Mouse (Mus musculus) duodenum, adult 2 months (tissue): ENCODE data around the gene Tm6sf2. TPM values are rescaled to one million over a fixed set of nuclear protein-coding genes. Genes with fewer than 3 reads are reported as not detected.

Experiments used
- polyA plus RNA-seq: library from polyadenylated mRNA; depleted of rRNA; stranded (reverse); fragments of >200 nt; gene quantifications from 2 replicates; pipeline ENCODE4 v1.2.3, GENCODE M21; 2012; ENCODE audit warnings: low replicate concordance; rRNA removed

Tm6sf2 gene
- 766 and 1,530 TPM in 2 replicates for polyA plus RNA-seq

DNA sequence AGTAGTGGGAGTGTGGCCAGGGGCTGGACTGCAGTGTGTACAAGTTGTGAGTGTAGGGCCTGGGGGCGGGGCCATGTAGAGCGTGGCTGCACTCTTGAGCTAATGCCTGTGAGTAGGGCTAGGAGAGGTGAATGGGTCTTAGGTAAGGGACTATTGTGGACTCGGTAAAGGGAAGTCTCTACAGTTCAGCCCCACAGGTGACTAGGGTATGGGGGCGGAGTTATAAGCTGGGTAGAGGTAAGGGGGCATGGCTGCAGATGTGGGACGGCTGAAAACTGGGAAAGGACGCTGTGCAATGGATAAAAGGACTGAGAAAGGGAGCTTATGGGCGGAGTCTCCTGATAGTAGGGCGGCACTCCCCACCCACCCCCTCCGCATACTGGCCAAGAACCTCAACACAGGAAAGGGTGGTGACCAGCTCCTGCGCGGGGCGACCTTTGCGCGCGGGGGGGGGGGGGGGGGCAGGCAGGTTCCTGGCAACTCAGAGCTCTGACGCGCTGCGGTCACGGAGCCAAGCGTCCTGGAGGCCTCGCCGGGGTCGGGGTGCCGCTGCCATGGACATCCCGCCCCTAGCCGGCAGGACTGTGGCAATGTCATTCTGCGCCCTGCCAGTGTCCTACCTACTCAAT lies at the start of gene Tm6sf2:
TSS of gene Tm6sf2 (plus strand) at position 484 of the 629 bp plus-strand sequence.

DNA sequence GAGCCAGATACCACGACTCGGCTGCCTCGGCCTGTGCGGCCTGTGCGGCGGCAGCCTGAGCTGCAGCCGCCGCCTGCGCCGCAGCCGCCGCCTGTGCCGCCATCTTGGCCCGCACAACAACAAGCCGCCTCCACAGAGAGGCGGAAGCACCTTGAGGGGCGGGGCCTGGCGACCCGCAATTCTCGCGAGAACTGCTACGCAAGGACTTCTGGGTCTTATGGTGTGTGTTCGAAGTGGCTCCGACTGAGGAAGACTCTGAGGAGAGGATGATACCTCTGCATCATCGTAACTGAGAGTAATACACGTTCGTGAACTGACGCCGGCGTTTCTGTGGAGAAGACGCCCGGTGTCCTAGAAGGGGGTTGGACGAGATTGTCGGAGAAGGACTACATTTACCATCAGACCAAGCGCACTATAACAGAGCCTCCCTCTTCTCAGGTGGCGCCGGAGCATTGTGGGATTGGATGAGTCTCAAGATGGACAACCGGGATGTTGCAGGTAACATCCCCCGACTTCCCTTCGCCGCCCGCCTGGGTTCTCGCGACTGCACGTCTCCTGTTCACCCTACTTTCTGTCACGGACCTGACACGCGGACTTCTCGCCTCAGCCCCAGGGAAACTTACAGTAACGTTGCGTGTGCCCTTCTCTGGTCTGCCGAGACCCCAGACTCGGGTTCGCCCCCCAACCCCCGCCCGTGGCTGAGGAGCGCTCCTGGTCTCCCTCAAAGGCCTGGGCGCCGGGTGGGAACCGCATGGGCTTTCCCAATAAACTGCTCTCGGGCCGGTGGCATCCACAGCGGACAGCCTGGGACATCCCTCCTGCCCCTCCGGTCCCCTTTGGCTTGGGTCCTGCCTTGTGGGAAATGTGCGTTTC lies 29.9 kb upstream of the Tm6sf2 start, which contains the start of the genes Mau2 and Sugp1:
TSS of gene Mau2 (minus strand) at position 152 of the 873 bp plus-strand sequence.
TSS of gene Sugp1 (plus strand) at position 231 of the 873 bp plus-strand sequence.

DNA sequence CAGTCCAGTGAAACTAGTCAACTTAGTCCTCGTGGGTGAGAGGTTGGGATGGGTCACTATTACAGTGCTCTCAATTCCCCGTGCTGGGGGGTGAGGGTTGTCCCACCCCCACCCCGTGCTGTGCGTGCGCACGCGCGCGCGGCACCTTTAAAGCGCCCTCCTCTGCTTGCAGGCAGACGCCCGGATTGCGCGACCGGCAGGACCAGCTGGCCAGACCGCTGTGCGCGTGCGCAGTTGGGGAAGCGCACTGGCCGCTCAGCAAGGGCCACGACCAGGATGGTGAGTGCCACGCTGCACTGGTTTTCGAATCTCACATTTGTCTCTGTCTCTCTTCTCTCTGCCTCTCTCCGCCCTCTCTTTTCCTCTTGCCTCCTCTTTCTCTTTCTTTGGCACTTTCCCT lies 10.6 kb downstream of the Tm6sf2 start, which contains the start of gene Hapln4:
TSS of gene Hapln4 (plus strand) at position 173 of the 400 bp plus-strand sequence.

DNA sequence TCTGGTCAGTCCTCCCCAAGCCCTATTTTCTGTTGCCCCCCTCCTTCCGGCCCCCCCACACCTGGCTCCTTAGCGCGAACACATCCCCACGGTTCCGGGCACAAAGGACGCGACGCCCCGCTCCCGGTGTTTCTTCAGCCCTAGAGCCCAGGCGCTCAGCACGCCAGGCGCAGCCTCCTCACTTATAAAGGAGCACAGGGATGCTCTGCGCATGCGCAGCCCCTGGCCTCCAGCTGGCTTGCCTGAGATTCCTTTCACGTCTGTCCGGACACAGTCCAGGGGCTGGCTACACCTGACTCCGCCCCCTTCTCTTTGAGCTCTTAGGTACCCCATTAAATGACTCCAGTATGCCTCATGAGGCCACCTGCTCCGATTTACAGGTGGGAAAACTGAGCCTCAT lies 47.9 kb downstream of the Tm6sf2 start, which contains the start of gene Ncan:
TSS of gene Ncan (minus strand) at position 207 of the 400 bp plus-strand sequence.

Other genes starting within 250 kb of the Tm6sf2 start
- gene Pbx4, start 240.4 kb upstream of the Tm6sf2 start, polyA plus RNA-seq, result 8.2 and 13.8 TPM in 2 replicates
- gene Cilp2, start 185.2 kb upstream of the Tm6sf2 start, polyA plus RNA-seq, result 0.12 and 0.19 TPM in 2 replicates
- gene Tssk6, start 170.7 kb upstream of the Tm6sf2 start, polyA plus RNA-seq, result 0.84 and 2.0 TPM in 2 replicates
- 102 and 147 TPM in 2 replicates for gene Ndufa13, start 170.4 kb upstream of the Tm6sf2 start, polyA plus RNA-seq
- 1.9 and 2.1 TPM in 2 replicates for gene Yjefn3, start 170.2 kb upstream of the Tm6sf2 start, polyA plus RNA-seq
- 63.2 and 68.6 TPM in 2 replicates for gene Gatad2a, start 76.5 kb upstream of the Tm6sf2 start, polyA plus RNA-seq
- gene Mau2, start 30.2 kb upstream of the Tm6sf2 start, polyA plus RNA-seq, result 60.8 and 62.1 TPM in 2 replicates
- 6.1 and 7.7 TPM in 2 replicates for gene Sugp1, start 30.1 kb upstream of the Tm6sf2 start, polyA plus RNA-seq
- 1.7 and 3.7 TPM in 2 replicates for gene Hapln4, start 10.5 kb downstream of the Tm6sf2 start, polyA plus RNA-seq
- 0.07 and 0.09 TPM in 2 replicates for gene Ncan, start 47.9 kb downstream of the Tm6sf2 start, polyA plus RNA-seq
- gene Nr2c2ap, start 58.4 kb downstream of the Tm6sf2 start, polyA plus RNA-seq, result 8.5 and 9.3 TPM in 2 replicates
- 32.6 and 33.8 TPM in 2 replicates for gene Rfxank, start 66.2 kb downstream of the Tm6sf2 start, polyA plus RNA-seq
- 47.0 and 48.5 TPM in 2 replicates for gene Borcs8, start 66.6 kb downstream of the Tm6sf2 start, polyA plus RNA-seq
- gene Mef2b, start 66.8 kb downstream of the Tm6sf2 start, polyA plus RNA-seq, result 1.1 and 2.9 TPM in 2 replicates
- 107 and 159 TPM in 2 replicates for gene Tmem161a, start 99.4 kb downstream of the Tm6sf2 start, polyA plus RNA-seq
- 27.1 and 34.5 TPM in 2 replicates for gene Slc25a42, start 139.4 kb downstream of the Tm6sf2 start, polyA plus RNA-seq
- gene Sugp2, start 161.3 kb downstream of the Tm6sf2 start, polyA plus RNA-seq, result 15.5 and 19.1 TPM in 2 replicates
- gene Armc6, start 161.5 kb downstream of the Tm6sf2 start, polyA plus RNA-seq, result 15.2 and 16.2 TPM in 2 replicates
- gene Homer3, start 209.9 kb downstream of the Tm6sf2 start, polyA plus RNA-seq, result 6.9 and 10.9 TPM in 2 replicates
- gene Ddx49, start 229.6 kb downstream of the Tm6sf2 start, polyA plus RNA-seq, result 54.8 and 59.0 TPM in 2 replicates
- 554 and 704 TPM in 2 replicates for gene Cope, start 229.6 kb downstream of the Tm6sf2 start, polyA plus RNA-seq
- gene Cers1, start 242.9 kb downstream of the Tm6sf2 start, polyA plus RNA-seq, result 0.33 and 1.1 TPM in 2 replicates